Mouse (Mus musculus) forebrain, embryonic 13.5 days (tissue): ENCODE measurements around the gene Gosr1. TPM values are rescaled to one million over a fixed set of nuclear protein-coding genes. Genes with fewer than 3 reads are reported as not detected.
"Not testable (repeated sequence)": the region's sequence is repeated elsewhere in the genome, so short reads cannot be mapped to it uniquely, and the experiment has no call there.

Experiments used
- ATAC-seq: fragments of 200-750 bp; cut with Nextera tagmentation; 2 replicates; pipeline ENCODE4 v1.8.0; 2017
- H3K27ac ChIP-seq: fragments of 300-500 bp; sonication (generic); 2 replicates; pipeline ENCODE4 v1.5.1; 2015; ENCODE audit warnings: inconsistent platforms, mild to moderate bottlenecking, moderate library complexity
- H3K27me3 ChIP-seq: fragments of 300-500 bp; sonication (generic); 2 replicates; pipeline ENCODE4 v1.6.1; 2015; ENCODE audit warnings: mild to moderate bottlenecking, inconsistent platforms
- H3K36me3 ChIP-seq: fragments of 300-500 bp; sonication (generic); 2 replicates; pipeline ENCODE4 v1.6.1; 2015; ENCODE audit warnings: mild to moderate bottlenecking, inconsistent platforms; ENCODE audit not compliant: poor library complexity, severe bottlenecking
- H3K4me1 ChIP-seq: fragments of 300-500 bp; sonication (generic); 2 replicates; pipeline ENCODE4 v1.6.1; 2015; ENCODE audit warnings: inconsistent platforms
- H3K4me2 ChIP-seq: fragments of 300-500 bp; sonication (generic); 2 replicates; pipeline ENCODE4 v1.6.1; 2015; ENCODE audit warnings: inconsistent platforms, mild to moderate bottlenecking, moderate library complexity
- H3K4me3 ChIP-seq: fragments of 300-500 bp; sonication (generic); 2 replicates; pipeline ENCODE4 v1.5.1; 2015; ENCODE audit warnings: mild to moderate bottlenecking, inconsistent platforms
- H3K9ac ChIP-seq: fragments of 300-500 bp; sonication (generic); 2 replicates; pipeline ENCODE4 v1.6.1; 2015; ENCODE audit warnings: mild to moderate bottlenecking, inconsistent platforms
- H3K9me3 ChIP-seq: fragments of 300-500 bp; sonication (generic); replicated peaks from 2 replicates; pipeline ENCODE4 v1.6.1; 2016; ENCODE audit warnings: inconsistent platforms
- WGBS: fragments of 180-500 bp; shearing (Covaris S2); methylation state at CpG from one replicate; pipeline ENCODE4 v1.1.7; 2015; 5-methylcytosine and 5-hydroxymethylcytosine counted together
- polyA plus RNA-seq: library from polyadenylated mRNA; unstranded; fragments of >200 nt; fragmentation: Nextera tagmentation; extraction: Ambion mirVana; gene quantifications from 2 replicates; pipeline ENCODE4 v1.2.1, GENCODE M21; 2015

The Gosr1 gene
- polyA plus RNA-seq, 1 experiment from 2014 or later: 23.9 TPM

- H3K36me3 ChIP-seq: peaks cover 55% of the 10 kb centered on the region
- H3K27ac ChIP-seq: no peak overlapping the region
- no peak overlapping the region for H3K4me3 ChIP-seq
- WGBS: 66% methylated on average over 11 of the region's 11 CpGs
- H3K9me3 ChIP-seq: no peaks in the 10 kb centered on the region
- no peak for ATAC-seq
- H3K27me3 ChIP-seq: no peaks in the 10 kb centered on the region
- no peak overlapping the region for H3K4me2 ChIP-seq
- no peak overlapping the region for H3K9ac ChIP-seq
- 0 out of 2 replicates have a peak, but pooled peaks cover 3% of the 10 kb centered on the region for H3K4me1 ChIP-seq
These were observed 35.3 kb downstream of the Gosr1 start for GRCm38 (mm10) chr11:76728093-76728492.

GRCm38 (mm10) chr11:76723911-76724310, 39.5 kb downstream of the Gosr1 start:
- WGBS: 82% methylated on average over 8 of the region's 8 CpGs
- ATAC-seq: no peak

GRCm38 (mm10) chr11:76717000-76717399, 46.4 kb downstream of the Gosr1 start:
- WGBS: 88% methylated on average over 4 of the region's 4 CpGs
- Histone ChIP-seq H3K36me3 (no peaks in the 10 kb centered on the region), H3K9ac (no peak overlapping the region), H3K27ac (no peak overlapping the region), H3K4me2 (no peak overlapping the region), H3K4me3 (no peak overlapping the region), H3K9me3 (no peaks in the 10 kb centered on the region), H3K4me1 (no peaks in the 10 kb centered on the region), H3K27me3 (0 out of 2 replicates have a peak, but pooled peaks cover 2% of the 10 kb centered on the region)
- ATAC-seq: no peak

More at GRCm38 (mm10) chr11:76723911-76724310, 39.5 kb downstream of the Gosr1 start:
- no peak overlapping the region for H3K27ac ChIP-seq
- H3K9me3 ChIP-seq: no peaks in the 10 kb centered on the region
- H3K36me3 ChIP-seq: peaks cover 20% of the 10 kb centered on the region
- H3K4me3 ChIP-seq: no peak overlapping the region
- H3K4me2 ChIP-seq: no peak overlapping the region
- H3K27me3 ChIP-seq: no peaks in the 10 kb centered on the region
- 0 out of 2 replicates have a peak, but pooled peaks cover 3% of the 10 kb centered on the region for H3K4me1 ChIP-seq
- no peak overlapping the region for H3K9ac ChIP-seq

GRCm38 (mm10) chr11:76709625-76710452, 53.5 kb downstream of the Gosr1 start:
- 26% methylated on average over 11 of the region's 17 CpGs for WGBS
- H3K4me3 ChIP-seq: no peak overlapping the region
- H3K4me2 ChIP-seq: peak overlapping the region; percentile 23; the same call in 1 of the 2 replicates
- no peak for ATAC-seq
- H3K9me3 ChIP-seq: no peaks in the 10 kb centered on the region
- no peaks in the 10 kb centered on the region for H3K36me3 ChIP-seq
- no peaks in the 10 kb centered on the region for H3K27me3 ChIP-seq
- H3K4me1 ChIP-seq: 0 out of 2 replicates have a peak, but pooled peaks cover 6% of the 10 kb centered on the region
- H3K9ac ChIP-seq: no peak overlapping the region
- no peak overlapping the region for H3K27ac ChIP-seq

GRCm38 (mm10) chr11:76708881-76709280, 54.5 kb downstream of the Gosr1 start:
- Histone ChIP-seq H3K4me3 (no peak overlapping the region), H3K4me2 (no peak overlapping the region), H3K4me1 (0 out of 2 replicates have a peak, but pooled peaks cover 6% of the 10 kb centered on the region), H3K9ac (no peak overlapping the region), H3K27me3 (no peaks in the 10 kb centered on the region), H3K27ac (no peak overlapping the region), H3K9me3 (no peaks in the 10 kb centered on the region), H3K36me3 (no peaks in the 10 kb centered on the region)
- ATAC-seq: no peak
- 56% methylated on average over 1 of the region's 1 CpGs for WGBS

- no peaks in the 10 kb centered on the region for H3K27me3 ChIP-seq
- H3K9ac ChIP-seq: no peak overlapping the region
- ATAC-seq: no peak
- H3K4me2 ChIP-seq: no peak overlapping the region
- 0 out of 2 replicates have a peak, but pooled peaks cover 6% of the 10 kb centered on the region for H3K4me1 ChIP-seq
- no peak overlapping the region for H3K27ac ChIP-seq
- H3K36me3 ChIP-seq: no peaks in the 10 kb centered on the region
- H3K4me3 ChIP-seq: no peak overlapping the region
- WGBS: 92% methylated on average over 1 of the region's 1 CpGs
- no peaks in the 10 kb centered on the region for H3K9me3 ChIP-seq
These were observed 55.3 kb downstream of the Gosr1 start for GRCm38 (mm10) chr11:76708066-76708465.

- H3K9ac ChIP-seq: no peak overlapping the region
- H3K27me3 ChIP-seq: no peaks in the 10 kb centered on the region
- no peak overlapping the region for H3K4me2 ChIP-seq
- no peak overlapping the region for H3K27ac ChIP-seq
- no peaks in the 10 kb centered on the region for H3K36me3 ChIP-seq
- 0 out of 2 replicates have a peak, but pooled peaks cover 6% of the 10 kb centered on the region for H3K4me1 ChIP-seq
- ATAC-seq: no peak
- H3K9me3 ChIP-seq: no peaks in the 10 kb centered on the region
- 93% methylated on average over 3 of the region's 3 CpGs for WGBS
- no peak overlapping the region for H3K4me3 ChIP-seq
These were observed 55.7 kb downstream of the Gosr1 start for GRCm38 (mm10) chr11:76707656-76708055.

- no peak for ATAC-seq
- Histone ChIP-seq H3K4me3 (no peak overlapping the region), H3K9me3 (no peaks in the 10 kb centered on the region), H3K4me2 (no peak overlapping the region), H3K4me1 (0 out of 2 replicates have a peak, but pooled peaks cover 3% of the 10 kb centered on the region), H3K36me3 (no peaks in the 10 kb centered on the region), H3K27me3 (no peaks in the 10 kb centered on the region), H3K27ac (no peak overlapping the region), H3K9ac (no peak overlapping the region)
- 69% methylated on average over 8 of the region's 9 CpGs for WGBS
These were observed 63.8 kb downstream of the Gosr1 start for GRCm38 (mm10) chr11:76699626-76700025.

- no peak overlapping the region for H3K27ac ChIP-seq
- no peaks in the 10 kb centered on the region for H3K9me3 ChIP-seq
- WGBS: 71% methylated on average over 6 of the region's 6 CpGs
- H3K27me3 ChIP-seq: no peaks in the 10 kb centered on the region
- no peak for ATAC-seq
- H3K4me3 ChIP-seq: no peak overlapping the region
- 0 out of 2 replicates have a peak, but pooled peaks cover 3% of the 10 kb centered on the region for H3K4me1 ChIP-seq
- H3K4me2 ChIP-seq: no peak overlapping the region
- no peaks in the 10 kb centered on the region for H3K36me3 ChIP-seq
- no peak overlapping the region for H3K9ac ChIP-seq
These were observed 67.6 kb downstream of the Gosr1 start for GRCm38 (mm10) chr11:76695810-76696209.

- Histone ChIP-seq H3K4me1 (no peaks in the 10 kb centered on the region), H3K36me3 (no peaks in the 10 kb centered on the region), H3K27me3 (no peaks in the 10 kb centered on the region), H3K4me2 (no peak overlapping the region), H3K27ac (no peak overlapping the region), H3K9me3 (no peaks in the 10 kb centered on the region), H3K4me3 (no peak overlapping the region), H3K9ac (no peak overlapping the region)
- no peak for ATAC-seq
- 90% methylated on average over 3 of the region's 3 CpGs for WGBS
These were observed 71.3 kb downstream of the Gosr1 start for GRCm38 (mm10) chr11:76692096-76692495.

- Histone ChIP-seq H3K27me3 (peaks cover 9% of the 10 kb centered on the region; the same call in 1 of the 2 replicates), H3K4me1 (no peaks in the 10 kb centered on the region), H3K4me2 (no peak overlapping the region), H3K9ac (no peak overlapping the region), H3K9me3 (no peaks in the 10 kb centered on the region), H3K4me3 (no peak overlapping the region), H3K27ac (no peak overlapping the region), H3K36me3 (no peaks in the 10 kb centered on the region)
- ATAC-seq: no peak
- whole genome bisulfite sequencing: 77% methylated on average over 2 of the region's 2 CpGs
These were observed 77.8 kb downstream of the Gosr1 start for GRCm38 (mm10) chr11:76685604-76686003.

- ATAC-seq, H3K27ac ChIP-seq, H3K4me2 ChIP-seq, H3K36me3 ChIP-seq, H3K9me3 ChIP-seq, H3K4me1 ChIP-seq, H3K9ac ChIP-seq, H3K4me3 ChIP-seq: not testable (repeated sequence)
- 50% methylated on average over 7 of the region's 8 CpGs for WGBS
- H3K27me3 ChIP-seq: peaks cover 36% of the 10 kb centered on the region
These were observed 83.9 kb downstream of the Gosr1 start, which contains the start of gene Trarg1 for GRCm38 (mm10) chr11:76679508-76679907. Trarg1 (plus strand) TSS chr11:76679808.
